Mouse (Mus musculus): ENCODE results near the gene Flcn. TPM values are rescaled to one million over a fixed set of nuclear protein-coding genes. Genes with fewer than 3 reads are reported as not detected.

Flcn gene
- polyA plus RNA-seq, 1 experiment = 43.1 TPM

DNA sequence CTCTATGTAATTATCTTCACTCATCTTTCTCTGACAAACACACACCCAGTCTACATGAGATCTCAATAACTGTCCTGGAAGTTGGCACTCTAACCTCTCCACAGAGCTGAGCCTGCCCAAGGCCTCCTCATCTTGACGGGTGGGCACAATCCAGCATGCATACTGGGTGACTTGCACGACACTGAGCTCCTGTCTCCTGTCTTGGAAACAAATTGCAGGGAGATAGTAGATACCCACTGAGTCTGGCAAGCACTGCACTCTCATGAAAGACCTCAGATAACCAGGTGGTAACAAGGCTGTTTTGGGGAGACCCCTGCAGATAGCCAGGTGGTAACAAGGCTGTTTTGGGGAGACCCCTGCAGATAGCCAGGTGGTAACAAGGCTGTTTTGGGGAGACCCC is 37.5 kb downstream of the Flcn start:
- Histone ChIP-seq H3K36me3 (ENCODE audit: control insufficient read depth, insufficient read depth, low read length) (peaks cover 30% of the 10 kb centered on the region), H3K27ac (ENCODE audit: insufficient read depth, low read length) (no peak overlapping the region), H3K4me3 (ENCODE audit: extremely low read depth, insufficient read depth, insufficient read length) (no peak overlapping the region), H3K4me1 (ENCODE audit: control insufficient read depth, insufficient read depth, insufficient read length) (no peaks in the 10 kb centered on the region), H3K27me3 (ENCODE audit: control insufficient read depth, insufficient read depth, low read length) (no peaks in the 10 kb centered on the region)
- TF ChIP-seq CTCF (IDR thresholded peaks at IDR 0.05; ENCODE audit: extremely low read depth, insufficient read depth, insufficient read length, insufficient replicate concordance) = no peak
- TF ChIP-seq POLR2A (IDR thresholded peaks at IDR 0.05; ENCODE audit: low read depth, low read length) = no peak
- WGBS = 79% methylated on average over 2 of the region's 2 CpGs
- no peak for DNase-seq (ENCODE audit: low read depth in 1 of 2, low spot score in 2 of 2)

DNA sequence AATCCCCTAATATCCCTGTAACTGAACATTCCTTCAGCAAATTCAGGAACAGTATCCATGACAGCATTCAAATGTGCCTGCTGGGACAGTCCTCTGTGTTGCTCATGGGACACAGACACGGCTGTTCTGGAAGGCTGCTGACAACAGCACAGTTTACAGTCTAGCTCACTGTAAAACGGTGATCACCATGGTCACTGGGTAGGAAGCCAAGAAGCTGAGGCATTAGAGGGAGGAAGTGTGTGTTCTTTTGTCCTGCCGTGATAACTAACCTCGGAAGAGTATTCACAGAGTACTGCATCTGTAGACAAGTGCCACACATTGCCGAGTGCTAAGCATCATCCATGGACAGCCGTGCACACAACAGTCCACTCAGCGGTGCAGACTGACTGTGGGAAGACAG is 39.1 kb downstream of the Flcn start:
- no peak for DNase-seq (ENCODE audit: low read depth in 1 of 2, low spot score in 2 of 2)
- Histone ChIP-seq H3K27ac (ENCODE audit: insufficient read depth, low read length) (no peak overlapping the region), H3K4me1 (ENCODE audit: control insufficient read depth, insufficient read depth, insufficient read length) (no peaks in the 10 kb centered on the region), H3K4me3 (ENCODE audit: extremely low read depth, insufficient read depth, insufficient read length) (no peak overlapping the region), H3K36me3 (ENCODE audit: control insufficient read depth, insufficient read depth, low read length) (peaks cover 35% of the 10 kb centered on the region), H3K27me3 (ENCODE audit: control insufficient read depth, insufficient read depth, low read length) (no peaks in the 10 kb centered on the region)
- no peak for TF ChIP-seq CTCF (IDR thresholded peaks at IDR 0.05; ENCODE audit: extremely low read depth, insufficient read depth, insufficient read length, insufficient replicate concordance)
- no peak for TF ChIP-seq POLR2A (IDR thresholded peaks at IDR 0.05; ENCODE audit: low read depth, low read length)
- WGBS = 59% methylated on average over 7 of the region's 7 CpGs

DNA sequence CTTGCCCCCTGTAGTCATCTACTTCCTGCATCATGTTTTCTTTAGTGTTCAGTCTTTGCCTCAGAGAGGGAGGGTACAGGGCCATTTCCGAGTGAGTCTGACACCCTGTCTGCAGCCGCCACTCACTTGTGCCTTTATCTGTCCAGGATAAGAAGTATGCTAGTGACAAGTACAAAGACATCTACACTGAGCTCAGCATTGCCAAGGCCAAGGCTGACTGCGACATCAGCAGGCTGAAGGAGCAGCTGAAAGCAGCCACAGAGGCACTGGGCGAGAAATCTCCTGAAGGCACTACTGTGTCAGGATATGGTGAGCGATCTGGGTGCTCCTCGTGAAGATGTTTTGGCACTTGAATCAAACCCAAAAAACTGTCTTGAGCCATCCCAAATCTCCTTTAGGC is 40.1 kb downstream of the Flcn start:
- no peak for DNase-seq (ENCODE audit: low read depth in 1 of 2, low spot score in 2 of 2)
- H3K4me3 ChIP-seq (ENCODE audit: extremely low read depth, insufficient read depth, insufficient read length) = no peak overlapping the region
- H3K36me3 ChIP-seq (ENCODE audit: control insufficient read depth, insufficient read depth, low read length) = peaks cover 36% of the 10 kb centered on the region
- no peaks in the 10 kb centered on the region for H3K27me3 ChIP-seq (ENCODE audit: control insufficient read depth, insufficient read depth, low read length)
- no peak overlapping the region for H3K27ac ChIP-seq (ENCODE audit: insufficient read depth, low read length)
- 82% methylated on average over 6 of the region's 6 CpGs for WGBS
- TF ChIP-seq POLR2A (IDR thresholded peaks at IDR 0.05; ENCODE audit: low read depth, low read length) = no peak
- TF ChIP-seq CTCF (IDR thresholded peaks at IDR 0.05; ENCODE audit: extremely low read depth, insufficient read depth, insufficient read length, insufficient replicate concordance) = no peak
- no peaks in the 10 kb centered on the region for H3K4me1 ChIP-seq (ENCODE audit: control insufficient read depth, insufficient read depth, insufficient read length)

DNA sequence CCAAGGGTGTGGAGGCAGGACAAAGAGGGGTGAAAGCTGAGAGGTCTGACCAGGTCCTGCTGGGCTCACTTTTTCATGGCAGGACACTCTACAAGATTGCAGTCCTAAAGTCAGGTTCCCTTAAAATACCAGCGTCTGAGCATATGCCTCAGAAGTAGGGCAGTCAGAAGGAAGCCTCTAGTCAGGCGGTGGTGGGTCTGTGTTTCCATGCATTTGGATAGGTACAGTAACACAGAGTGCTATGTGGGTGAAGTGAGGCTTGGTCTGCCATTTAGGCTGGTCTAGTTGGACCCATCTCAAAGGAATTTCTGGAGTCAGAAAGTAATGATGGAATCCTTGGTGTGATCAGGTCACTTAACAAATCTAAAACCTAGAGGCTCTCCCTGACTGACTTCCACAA is 40.5 kb downstream of the Flcn start:
- DNase-seq (ENCODE audit: low read depth in 1 of 2, low spot score in 2 of 2) = no peak
- no peak overlapping the region for H3K27ac ChIP-seq (ENCODE audit: insufficient read depth, low read length)
- peaks cover 40% of the 10 kb centered on the region for H3K36me3 ChIP-seq (ENCODE audit: control insufficient read depth, insufficient read depth, low read length)
- no peak overlapping the region for H3K4me3 ChIP-seq (ENCODE audit: extremely low read depth, insufficient read depth, insufficient read length)
- TF ChIP-seq CTCF (IDR thresholded peaks at IDR 0.05; ENCODE audit: extremely low read depth, insufficient read depth, insufficient read length, insufficient replicate concordance) (no peak), POLR2A (IDR thresholded peaks at IDR 0.05; ENCODE audit: low read depth, low read length) (no peak)
- H3K27me3 ChIP-seq (ENCODE audit: control insufficient read depth, insufficient read depth, low read length) = no peaks in the 10 kb centered on the region
- WGBS = 93% methylated on average over 2 of the region's 2 CpGs
- no peaks in the 10 kb centered on the region for H3K4me1 ChIP-seq (ENCODE audit: control insufficient read depth, insufficient read depth, insufficient read length)

DNA sequence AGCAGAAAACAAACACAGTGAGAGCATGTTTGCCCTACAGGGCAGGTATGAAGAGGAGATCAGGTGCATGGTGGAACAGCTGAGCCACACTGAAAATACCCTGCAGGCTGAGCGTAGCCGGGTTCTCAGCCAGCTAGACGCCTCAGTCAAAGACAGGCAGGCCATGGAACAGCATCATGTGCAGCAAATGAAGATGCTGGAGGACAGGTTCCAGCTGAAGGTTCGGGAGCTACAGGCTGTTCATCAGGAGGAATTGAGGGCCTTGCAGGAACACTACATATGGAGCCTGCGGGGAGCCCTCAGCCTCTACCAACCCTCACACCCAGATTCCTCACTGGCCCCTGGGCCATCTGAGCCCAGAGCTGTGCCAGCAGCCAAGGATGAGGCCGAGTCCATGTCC is 49.0 kb downstream of the Flcn start:
- no peak for DNase-seq (ENCODE audit: low read depth in 1 of 2, low spot score in 2 of 2)
- no peak overlapping the region for H3K27ac ChIP-seq (ENCODE audit: insufficient read depth, low read length)
- H3K4me1 ChIP-seq (ENCODE audit: control insufficient read depth, insufficient read depth, insufficient read length) = no peaks in the 10 kb centered on the region
- peaks cover 23% of the 10 kb centered on the region for H3K36me3 ChIP-seq (ENCODE audit: control insufficient read depth, insufficient read depth, low read length)
- TF ChIP-seq CTCF (IDR thresholded peaks at IDR 0.05; ENCODE audit: extremely low read depth, insufficient read depth, insufficient read length, insufficient replicate concordance) (no peak), POLR2A (IDR thresholded peaks at IDR 0.05; ENCODE audit: low read depth, low read length) (no peak)
- WGBS = 96% methylated on average over 6 of the region's 6 CpGs
- no peaks in the 10 kb centered on the region for H3K27me3 ChIP-seq (ENCODE audit: control insufficient read depth, insufficient read depth, low read length)
- H3K4me3 ChIP-seq (ENCODE audit: extremely low read depth, insufficient read depth, insufficient read length) = no peak overlapping the region

DNA sequence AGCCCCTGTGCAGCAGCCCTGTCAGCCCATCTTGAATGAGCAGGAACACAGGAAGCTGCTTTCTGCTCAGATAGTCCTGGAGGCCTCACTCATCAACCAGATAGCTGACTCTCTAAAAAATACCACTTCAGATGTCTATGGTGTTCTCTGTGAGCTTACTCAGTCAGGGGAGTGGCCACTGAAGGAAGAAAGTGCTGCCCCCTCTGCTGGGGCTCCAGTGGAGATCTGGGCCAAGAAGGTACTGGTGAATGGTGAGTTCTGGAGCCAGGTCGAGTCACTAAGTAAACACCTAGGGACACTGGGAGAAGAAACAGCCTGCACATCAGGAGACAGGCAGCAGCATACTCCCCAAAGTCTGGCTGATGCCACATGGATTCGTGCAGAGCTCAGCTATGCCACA is 50.2 kb downstream of the Flcn start:
- 84% methylated on average over 2 of the region's 2 CpGs for WGBS
- H3K4me1 ChIP-seq (ENCODE audit: control insufficient read depth, insufficient read depth, insufficient read length) = no peaks in the 10 kb centered on the region
- H3K36me3 ChIP-seq (ENCODE audit: control insufficient read depth, insufficient read depth, low read length) = peaks cover 21% of the 10 kb centered on the region
- no peak for DNase-seq (ENCODE audit: low read depth in 1 of 2, low spot score in 2 of 2)
- no peak overlapping the region for H3K27ac ChIP-seq (ENCODE audit: insufficient read depth, low read length)
- H3K27me3 ChIP-seq (ENCODE audit: control insufficient read depth, insufficient read depth, low read length) = no peaks in the 10 kb centered on the region
- TF ChIP-seq CTCF (IDR thresholded peaks at IDR 0.05; ENCODE audit: extremely low read depth, insufficient read depth, insufficient read length, insufficient replicate concordance) (no peak), POLR2A (IDR thresholded peaks at IDR 0.05; ENCODE audit: low read depth, low read length) (no peak)
- no peak overlapping the region for H3K4me3 ChIP-seq (ENCODE audit: extremely low read depth, insufficient read depth, insufficient read length)

DNA sequence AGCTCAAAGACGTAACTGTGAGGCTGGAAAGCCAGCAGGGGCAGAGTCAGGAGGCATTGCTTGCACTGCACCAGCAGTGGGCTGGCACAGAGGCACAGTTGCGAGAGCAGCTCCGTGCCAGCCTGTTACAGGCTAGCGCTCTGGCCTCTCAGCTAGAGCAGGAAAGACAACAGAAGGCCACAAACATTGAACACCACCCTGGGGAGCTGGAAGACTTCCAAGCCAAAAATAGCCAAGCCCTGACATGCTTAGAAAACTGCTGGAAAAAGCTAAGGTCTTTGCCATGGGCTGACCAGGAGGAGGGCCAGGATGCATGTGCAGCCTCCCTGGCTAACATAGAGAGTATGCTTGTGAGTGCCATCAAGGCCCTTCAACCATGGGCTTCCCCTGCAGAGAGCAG is 50.6 kb downstream of the Flcn start:
- Histone ChIP-seq H3K27me3 (ENCODE audit: control insufficient read depth, insufficient read depth, low read length) (no peaks in the 10 kb centered on the region), H3K4me3 (ENCODE audit: extremely low read depth, insufficient read depth, insufficient read length) (no peak overlapping the region), H3K36me3 (ENCODE audit: control insufficient read depth, insufficient read depth, low read length) (peaks cover 17% of the 10 kb centered on the region), H3K27ac (ENCODE audit: insufficient read depth, low read length) (no peak overlapping the region), H3K4me1 (ENCODE audit: control insufficient read depth, insufficient read depth, insufficient read length) (no peaks in the 10 kb centered on the region)
- WGBS = 85% methylated on average over 4 of the region's 4 CpGs
- TF ChIP-seq POLR2A (IDR thresholded peaks at IDR 0.05; ENCODE audit: low read depth, low read length) (no peak), CTCF (IDR thresholded peaks at IDR 0.05; ENCODE audit: extremely low read depth, insufficient read depth, insufficient read length, insufficient replicate concordance) (no peak)
- no peak for DNase-seq (ENCODE audit: low read depth in 1 of 2, low spot score in 2 of 2)
